Comparison of ENCODE assay signal across 14 mouse cellular contexts in the genomic region with DNA sequence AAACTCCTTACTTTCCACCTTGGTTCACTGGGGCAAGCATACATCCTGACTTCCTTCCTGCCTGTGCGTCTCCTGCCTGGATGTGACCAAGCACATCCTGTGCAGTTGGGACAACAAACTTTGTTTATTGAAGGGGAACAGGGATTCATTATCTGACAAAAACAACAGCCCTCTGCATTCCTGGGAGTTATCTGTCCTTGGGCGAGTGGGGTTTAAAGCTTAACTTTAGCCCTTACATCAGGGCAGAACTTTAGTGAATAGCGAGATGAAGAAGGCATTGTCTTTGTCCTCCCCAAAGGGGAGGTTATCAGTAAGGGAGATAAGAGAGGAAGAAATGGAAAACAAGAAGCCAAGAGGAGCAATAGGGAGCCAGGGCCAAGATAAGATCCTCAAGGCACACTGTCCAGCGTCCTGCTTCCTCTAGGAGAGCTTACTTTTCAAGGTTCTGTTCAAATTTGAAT. TPM values are rescaled to one million over a fixed set of nuclear protein-coding genes. Genes with fewer than 3 reads are reported as not detected.
DNase-seq lines count a peak whose midpoint lies in the region; ATAC-seq and TF ChIP-seq lines count a peak whose summit lies in the region.
"Had no signal": no experiment of that assay in that cellular context is flagged by ENCODE, and none has a peak within 500 bp of the region (broad histone marks: within the 10 kb centered on the region; RNA-seq: fewer than 3 reads in every experiment).

No protein-coding gene starts in this region.

- ATAC-seq in kidney, embryonic 14.5 days (ENCODE audit: low FRiP score, low TSS enrichment) = no peak
- ATAC-seq in lung, embryonic 15.5 days (ENCODE audit: borderline replicate concordance, extremely low read depth, low FRiP score, low TSS enrichment) = no peak
- no peak for ATAC-seq in forebrain, embryonic 11.5 days (replicated peaks; ENCODE audit: low FRiP score)
- ATAC-seq: forebrain, embryonic 13.5 days; hindbrain, embryonic 16.5 days had no signal

- H3K4me2 ChIP-seq in kidney, embryonic 14.5 days (replicated peaks; ENCODE audit: low read depth, low read length) = no peak overlapping the region
- no peak overlapping the region for H3K4me2 ChIP-seq in lung, embryonic 15.5 days
- H3K4me2 ChIP-seq in forebrain, embryonic 11.5 days (ENCODE audit: low read depth, low read length, severe bottlenecking) = no peak overlapping the region
- H3K4me2 ChIP-seq: forebrain, embryonic 13.5 days; midbrain, embryonic 12.5 days had no signal

- TF ChIP-seq POLR2A in MEL (IDR thresholded peaks at IDR 0.05; ENCODE audit: control insufficient read depth in 1 of 2, insufficient read depth in 1 of 2, low read depth in 1 of 2, low read length in 2 of 2, poor library complexity in 1 of 2) = no peak

- 33% methylated on average over 4 of the region's 4 CpGs for WGBS in kidney, embryonic 14.5 days
- 33% methylated on average over 4 of the region's 4 CpGs for WGBS in lung, embryonic 15.5 days
- 62% methylated on average over 4 of the region's 4 CpGs for WGBS in forebrain, embryonic 11.5 days

- no peak for TF ChIP-seq RAD21 in MEL (IDR thresholded peaks at IDR 0.05; ENCODE audit: low read depth, low read length)

- no peak for TF ChIP-seq CTCF in MEL (IDR thresholded peaks at IDR 0.05 in 2 of 3, conservative IDR thresholded peaks at IDR 0.05 in 1 of 3; ENCODE audit: control insufficient read depth in 1 of 3, insufficient read depth in 1 of 3, low read depth in 2 of 3, low read length in 3 of 3, poor library complexity in 1 of 3, severe bottlenecking in 1 of 3)

- no peak for TF ChIP-seq EP300 in MEL (IDR thresholded peaks at IDR 0.05; ENCODE audit: low read depth in 1 of 2, low read length in 2 of 2)

- H3K36me3 ChIP-seq in kidney, embryonic 14.5 days (ENCODE audit: control insufficient read depth, insufficient read depth, low read length) = no peaks in the 10 kb centered on the region
- H3K36me3 ChIP-seq in MEL (ENCODE audit: control insufficient read depth in 1 of 2, insufficient read depth in 2 of 2, low read length in 2 of 2) = peaks cover 0 to 10% of the 10 kb centered on the region in 2 experiments; a peak in 2 of 4 replicates
- H3K36me3 ChIP-seq in lung, embryonic 15.5 days = no peaks in the 10 kb centered on the region
- no peaks in the 10 kb centered on the region for H3K36me3 ChIP-seq in forebrain, embryonic 11.5 days (ENCODE audit: control insufficient read depth, insufficient read depth, low read length)
- H3K36me3 ChIP-seq: midbrain, embryonic 12.5 days had no signal

- no peak overlapping the region for H3K4me3 ChIP-seq in kidney, embryonic 14.5 days (ENCODE audit: low read length)
- no peak overlapping the region for H3K4me3 ChIP-seq in MEL (ENCODE audit: control insufficient read depth in 1 of 2, insufficient read depth in 1 of 2, low read depth in 2 of 2, low read length in 2 of 2)
- H3K4me3 ChIP-seq in lung, embryonic 15.5 days = no peak overlapping the region
- no peak overlapping the region for H3K4me3 ChIP-seq in forebrain, embryonic 11.5 days (ENCODE audit: low read depth, low read length)
- H3K4me3 ChIP-seq: forebrain, embryonic 13.5 days; midbrain, embryonic 12.5 days had no signal

- no peaks in the 10 kb centered on the region for H3K9me3 ChIP-seq in kidney, embryonic 14.5 days (ENCODE audit: control insufficient read depth, low read length)
- no peaks in the 10 kb centered on the region for H3K9me3 ChIP-seq in MEL (replicated peaks; ENCODE audit: insufficient read depth, low read length)
- no peaks in the 10 kb centered on the region for H3K9me3 ChIP-seq in lung, embryonic 15.5 days
- no peaks in the 10 kb centered on the region for H3K9me3 ChIP-seq in forebrain, embryonic 11.5 days (ENCODE audit: control insufficient read depth, low read length)
- H3K9me3 ChIP-seq: forebrain, embryonic 13.5 days; midbrain, embryonic 12.5 days had no signal

- peaks cover 7% of the 10 kb centered on the region; the same call in 1 of the 2 replicates for H3K79me2 ChIP-seq in MEL (ENCODE audit: control insufficient read depth, insufficient read depth, low read length, poor library complexity)

- peak overlapping the region; percentile 24; the same call in 1 of the 2 replicates for H3K27ac ChIP-seq in kidney, embryonic 14.5 days (ENCODE audit: low read depth, low read length)
- H3K27ac ChIP-seq in MEL (ENCODE audit: control insufficient read depth, low read depth, low read length) = no peak overlapping the region
- H3K27ac ChIP-seq in lung, embryonic 15.5 days = peak overlapping the region; percentile 38
- H3K27ac ChIP-seq in forebrain, embryonic 11.5 days (ENCODE audit: low read depth, low read length) = no peak overlapping the region
- H3K27ac ChIP-seq: forebrain, embryonic 13.5 days; midbrain, embryonic 12.5 days had no signal

- no peaks in the 10 kb centered on the region for H3K27me3 ChIP-seq in kidney, embryonic 14.5 days (ENCODE audit: control insufficient read depth, insufficient read depth, low read length)
- H3K27me3 ChIP-seq in MEL (ENCODE audit: control insufficient read depth in 1 of 2, insufficient read depth in 2 of 2, low read length in 2 of 2) = no peaks in the 10 kb centered on the region
- H3K27me3 ChIP-seq in lung, embryonic 15.5 days = no peaks in the 10 kb centered on the region
- no peaks in the 10 kb centered on the region for H3K27me3 ChIP-seq in forebrain, embryonic 11.5 days (ENCODE audit: control insufficient read depth, insufficient read depth, low read length)
- H3K27me3 ChIP-seq: forebrain, embryonic 13.5 days; midbrain, embryonic 12.5 days had no signal

- DNase-seq in embryo, embryonic 10 days (ENCODE audit: low spot score) = peak; percentile 11
- no peak for DNase-seq in embryo, embryonic 11 days
- DNase-seq in kidney, adult 8-10 months = no peak
- DNase-seq in MEL (ENCODE audit: low read depth, low spot score) = no peak
- no peak for DNase-seq in frontal cortex, postnatal 10 days (ENCODE audit: low spot score in 2 of 2)
- no peak for DNase-seq in forebrain, embryonic 11.5 days (ENCODE audit: low spot score)
- DNase-seq: cerebellum, adult 11 months; gastrocnemius, postnatal 14 days; layer of hippocampus, adult 9-11 months had no signal

- no peaks in the 10 kb centered on the region for H3K4me1 ChIP-seq in kidney, embryonic 14.5 days (ENCODE audit: control insufficient read depth, insufficient read depth, low read length)
- H3K4me1 ChIP-seq in MEL (ENCODE audit: control insufficient read depth in 1 of 2, insufficient read depth in 2 of 2, low read length in 2 of 2) = peaks cover 0 to 8% of the 10 kb centered on the region in 2 experiments; a peak in 3 of 4 replicates
- H3K4me1 ChIP-seq in lung, embryonic 15.5 days = no peaks in the 10 kb centered on the region
- H3K4me1 ChIP-seq in forebrain, embryonic 11.5 days (replicated peaks; ENCODE audit: control insufficient read depth, insufficient read depth, low read length) = no peaks in the 10 kb centered on the region
- H3K4me1 ChIP-seq: forebrain, embryonic 13.5 days; midbrain, embryonic 12.5 days had no signal

- no peak overlapping the region for H3K9ac ChIP-seq in kidney, embryonic 14.5 days (ENCODE audit: low read depth, low read length)
- H3K9ac ChIP-seq in MEL (ENCODE audit: control insufficient read depth, low read depth, low read length, poor library complexity, severe bottlenecking) = no peak overlapping the region
- no peak overlapping the region for H3K9ac ChIP-seq in lung, embryonic 15.5 days
- H3K9ac ChIP-seq in forebrain, embryonic 11.5 days (ENCODE audit: low read length) = no peak overlapping the region
- H3K9ac ChIP-seq: forebrain, embryonic 13.5 days; midbrain, embryonic 12.5 days had no signal

TF ChIP-seq in MEL, 35 proteins besides CTCF, POLR2A, EP300 and RAD21:
- no peak for TF ChIP-seq KAT2A (conservative IDR thresholded peaks at IDR 0.05; ENCODE audit: low read depth, low read length)
- TF ChIP-seq ZC3H11A (IDR thresholded peaks at IDR 0.05; ENCODE audit: low read depth, low read length) = no peak
- no peak for TF ChIP-seq E2F4 (IDR thresholded peaks at IDR 0.05; ENCODE audit: borderline replicate concordance, low read depth, low read length)
- no peak for TF ChIP-seq UBTF (IDR thresholded peaks at IDR 0.05; ENCODE audit: borderline replicate concordance, insufficient read depth, low read depth, low read length)
- no peak for TF ChIP-seq TBP (IDR thresholded peaks at IDR 0.05; ENCODE audit: low read depth, low read length)
- TF ChIP-seq TAL1 (IDR thresholded peaks at IDR 0.05; ENCODE audit: low read length) = no peak
- peak; percentile 60 for TF ChIP-seq GATA1 (IDR thresholded peaks at IDR 0.05; ENCODE audit: low read depth, low read length)
TF ChIP-seq in MEL: peak in this region for 1.

RNA-seq across cellular contexts. Expression of a gene that starts 3.0 kb away (rescaled TPM):
- 6.0 and 8.0 TPM in 2 replicates for polyA plus RNA-seq in kidney, embryonic 14.5 days (2014; fragmentation: Nextera tagmentation; extraction: Ambion mirVana)
- 0.85 and 0.98 TPM in 2 replicates for total RNA-seq in MEL (2012; rRNA removed)
- 1 to 10 TPM in 1 of 2 experiments, not detected in 1; 3.2 TPM for polyA plus RNA-seq in MEL (2012; ENCODE audit: insufficient read depth in 1 of 2, insufficient read length in 2 of 2, low read depth in 1 of 2, low replicate concordance in 2 of 2, missing spikeins in 1 of 2)
- polyA plus RNA-seq in lung, embryonic 15.5 days (2015; fragmentation: Nextera tagmentation; extraction: Ambion mirVana) = 4.8 and 6.1 TPM in 2 replicates
- 8.3 and 9.5 TPM in 2 replicates for polyA plus RNA-seq in forebrain, embryonic 11.5 days (2014; fragmentation: Nextera tagmentation; extraction: Ambion mirVana)

Comparison
In these comparisons a context has a peak if more than half of its experiments do, and no peak if none do; other contexts are left out.
1. H3K27ac ChIP-seq: peak in kidney, embryonic 14.5 days (single experiment) and lung, embryonic 15.5 days (single experiment); none in MEL (single experiment) and forebrain, embryonic 11.5 days (single experiment).